Mouse (Mus musculus) liver, embryonic 14.5 days (tissue): Measurements from ENCODE around the gene Teddm1b. TPM values are rescaled to one million over a fixed set of nuclear protein-coding genes. Genes with fewer than 3 reads are reported as not detected.
"Not testable (repeated sequence)": the region's sequence is repeated elsewhere in the genome, so short reads cannot be mapped to it uniquely, and the experiment has no call there.

Source experiments
- ATAC-seq: fragments of 200-750 bp; cut with Nextera tagmentation; 2 replicates; pipeline ENCODE4 v1.8.0; 2017; ENCODE audit warnings: moderate number of reproducible peaks, mild to moderate bottlenecking, moderate library complexity; ENCODE audit not compliant: insufficient read depth
- DNase-seq, 3 experiments: peaks; one replicate each; pipeline ENCODE4 v3.0.0-alpha.2; 2012 to 2013; ENCODE audit warnings: low read depth in 3 of 3, low spot score in 3 of 3
- H3K27ac ChIP-seq: fragments of 300-500 bp; sonication (generic); 2 replicates; pipeline ENCODE4 v1.5.1; 2014; ENCODE audit warnings: moderate library complexity, mild to moderate bottlenecking, control low read depth, inconsistent platforms
- H3K27me3 ChIP-seq: fragments of 300-500 bp; sonication (generic); 2 replicates; pipeline ENCODE4 v1.6.1; 2014; ENCODE audit warnings: mild to moderate bottlenecking, low read length, moderate library complexity; ENCODE audit not compliant: control insufficient read depth, insufficient read depth
- H3K36me3 ChIP-seq: fragments of 300-500 bp; sonication (generic); replicated peaks from 2 replicates; pipeline ENCODE4 v1.6.1; 2014; ENCODE audit warnings: low read depth; ENCODE audit not compliant: control insufficient read depth, insufficient read depth
- H3K4me1 ChIP-seq, 2 experiments: fragments of 200-500 bp in 1 of 2; fragments of 300-500 bp in 1 of 2; sonication (generic) in 1 of 2; replicated peaks; 2 replicates each; pipeline ENCODE4 v1.6.1; 2012 to 2014; ENCODE audit warnings: antibody characterized with exemption in 1 of 2, inconsistent platforms in 1 of 2, low read length in 1 of 2; ENCODE audit not compliant: control insufficient read depth in 2 of 2, insufficient read depth in 2 of 2
- H3K4me2 ChIP-seq: fragments of 300-500 bp; sonication (generic); 2 replicates; pipeline ENCODE4 v1.6.1; 2014; ENCODE audit warnings: low read depth, mild to moderate bottlenecking, control low read depth, moderate library complexity
- H3K4me3 ChIP-seq, 2 experiments: fragments of 200-500 bp in 1 of 2; fragments of 300-500 bp in 1 of 2; sonication (generic) in 1 of 2; 2 replicates each; pipeline ENCODE4 v1.5.1; 2012 to 2014; ENCODE audit warnings: low read depth in 2 of 2, low read length in 2 of 2, mild to moderate bottlenecking in 2 of 2, control low read depth in 1 of 2, inconsistent platforms in 1 of 2, moderate library complexity in 1 of 2; ENCODE audit not compliant: insufficient read depth in 1 of 2
- H3K9ac ChIP-seq: fragments of 300-500 bp; sonication (generic); replicated peaks from 2 replicates; pipeline ENCODE4 v1.6.1; 2014; ENCODE audit warnings: mild to moderate bottlenecking, control low read depth, moderate library complexity
- H3K9me3 ChIP-seq: fragments of 300-500 bp; sonication (generic); 2 replicates; pipeline ENCODE4 v1.6.1; 2016; ENCODE audit warnings: low read length, mixed read lengths; ENCODE audit not compliant: control insufficient read depth
- CTCF ChIP-seq: IDR thresholded peaks from 2 replicates; pipeline ENCODE4 v1.5.1; 2016; ENCODE audit warnings: antibody characterized with exemption, low read depth, control low read depth
- EP300 ChIP-seq: IDR thresholded peaks from 2 replicates; pipeline ENCODE4 v1.6.1; 2016; ENCODE audit warnings: antibody characterized with exemption, low read depth
- WGBS: fragments of 180-500 bp; shearing (Covaris S2); extraction: QIAGEN DNeasy Blood & Tissue Kit; methylation state at CpG from one replicate; pipeline ENCODE4 v1.1.7; 2014; ENCODE audit not compliant: insufficient replicate concordance; 5-methylcytosine and 5-hydroxymethylcytosine counted together
- polyA plus RNA-seq, 2 experiments: library from polyadenylated mRNA; depleted of rRNA in 1 of 2; stranded (reverse) in 1 of 2; unstranded in 1 of 2; fragments of >200 nt; fragmentation: Nextera tagmentation in 1 of 2; extraction: Ambion mirVana in 1 of 2; gene quantifications; 2 replicates each; pipeline versions ENCODE4 v1.2.1 to v1.2.3; 2012 to 2014

Gene Teddm1b
- polyA plus RNA-seq, 2 experiments: 0.08 TPM; not detected in 1

- no peaks in the 10 kb centered on the region for H3K27me3 ChIP-seq
- DNase-seq (no peak), ATAC-seq (no peak)
- H3K4me3 ChIP-seq: no peak overlapping the region
- H3K4me2 ChIP-seq: no peak overlapping the region
- no peaks in the 10 kb centered on the region for H3K36me3 ChIP-seq
- TF ChIP-seq EP300 (no peak), CTCF (no peak)
- no peaks in the 10 kb centered on the region for H3K4me1 ChIP-seq
- H3K9ac ChIP-seq: no peak overlapping the region
- no peaks in the 10 kb centered on the region for H3K9me3 ChIP-seq
- WGBS: 68% methylated on average over 7 of the region's 7 CpGs
- no peak overlapping the region for H3K27ac ChIP-seq
These were observed 27.7 kb upstream of the Teddm1b start for GRCm38 (mm10) chr1:153846420-153846819.

DNA sequence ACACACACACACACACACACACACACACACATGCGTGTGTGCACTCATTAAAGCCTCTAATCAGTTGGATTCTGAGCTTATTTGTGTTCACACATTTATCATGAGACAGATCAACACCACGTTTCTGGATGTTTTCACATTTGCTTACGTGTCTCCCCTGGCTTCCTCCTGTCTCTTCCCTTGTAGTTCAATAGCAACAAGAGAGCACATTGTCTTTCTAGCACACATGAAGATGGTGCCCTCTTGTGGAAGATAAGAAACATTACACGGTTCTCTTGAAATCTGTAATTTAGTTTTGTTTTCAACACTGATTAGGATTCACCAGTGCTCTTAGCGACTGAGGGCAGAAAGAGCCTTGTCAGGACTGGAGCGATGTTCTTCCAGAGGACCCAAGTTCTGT is 27.3 kb upstream of the Teddm1b start:
- 18% methylated on average over 6 of the region's 6 CpGs for WGBS
- H3K4me1 ChIP-seq: no peaks in the 10 kb centered on the region
- H3K27ac ChIP-seq: no peak overlapping the region
- H3K27me3 ChIP-seq: no peaks in the 10 kb centered on the region
- no peak overlapping the region for H3K4me2 ChIP-seq
- H3K9ac ChIP-seq: no peak overlapping the region
- DNase-seq (peak in 1 of 3 experiments; percentile 11), ATAC-seq (no peak)
- no peaks in the 10 kb centered on the region for H3K9me3 ChIP-seq
- H3K36me3 ChIP-seq: no peaks in the 10 kb centered on the region
- TF ChIP-seq EP300: no peak
- TF ChIP-seq CTCF: peak; percentile 65
- no peak overlapping the region for H3K4me3 ChIP-seq

GRCm38 (mm10) chr1:153852696-153853095 is 21.4 kb upstream of the Teddm1b start:
- not testable (repeated sequence) for H3K9me3 ChIP-seq, DNase-seq, H3K4me1 ChIP-seq, H3K4me2 ChIP-seq, ATAC-seq, H3K27me3 ChIP-seq, H3K9ac ChIP-seq, H3K36me3 ChIP-seq, H3K27ac ChIP-seq, H3K4me3 ChIP-seq
- WGBS: 34% methylated on average over 7 of the region's 7 CpGs

DNA sequence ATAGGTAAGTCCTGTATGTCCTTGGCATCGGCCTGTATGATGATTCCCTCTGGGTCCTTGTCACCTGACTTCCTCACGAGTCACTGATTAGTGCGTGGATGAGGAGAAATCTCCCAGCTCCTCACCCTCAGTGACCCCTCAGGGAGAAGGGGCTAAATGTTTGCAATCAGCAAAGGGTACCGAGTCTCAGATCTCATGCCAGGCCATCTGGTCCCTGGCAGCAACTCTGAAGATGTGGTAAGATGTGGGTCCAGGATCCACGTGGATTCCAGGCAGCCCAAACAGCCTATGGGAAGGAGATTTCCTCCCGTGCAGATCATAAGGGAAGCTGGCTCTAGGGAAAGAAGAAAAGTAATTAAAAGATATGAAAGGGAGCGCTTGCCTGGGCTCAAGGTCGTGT is 18.2 kb upstream of the Teddm1b start:
- Histone ChIP-seq H3K27me3 (no peaks in the 10 kb centered on the region), H3K4me3 (no peak overlapping the region), H3K9me3 (no peaks in the 10 kb centered on the region), H3K9ac (no peak overlapping the region), H3K27ac (no peak overlapping the region), H3K4me2 (no peak overlapping the region), H3K36me3 (no peaks in the 10 kb centered on the region), H3K4me1 (no peaks in the 10 kb centered on the region)
- DNase-seq (no peak), ATAC-seq (no peak)
- TF ChIP-seq EP300 (no peak), CTCF (no peak)
- WGBS: 61% methylated on average over 8 of the region's 8 CpGs

- not testable (repeated sequence) for H3K4me3 ChIP-seq, H3K27me3 ChIP-seq, H3K27ac ChIP-seq, H3K9ac ChIP-seq, DNase-seq, H3K4me1 ChIP-seq, H3K4me2 ChIP-seq, H3K36me3 ChIP-seq, ATAC-seq, H3K9me3 ChIP-seq
- WGBS: 78% methylated on average over 17 of the region's 17 CpGs
These were observed 6.2 kb downstream of the Teddm1b start for GRCm38 (mm10) chr1:153880391-153880790.
